Mouse (Mus musculus) kidney, postnatal 25 days (tissue): ENCODE results near the gene 1700021F07Rik.

Source experiments
- DNase-seq, 2 experiments: peaks; one replicate each; pipeline ENCODE4 v3.0.0; 2021; ENCODE audit warnings: mixed read lengths in 2 of 2

Gene 1700021F07Rik

DNA sequence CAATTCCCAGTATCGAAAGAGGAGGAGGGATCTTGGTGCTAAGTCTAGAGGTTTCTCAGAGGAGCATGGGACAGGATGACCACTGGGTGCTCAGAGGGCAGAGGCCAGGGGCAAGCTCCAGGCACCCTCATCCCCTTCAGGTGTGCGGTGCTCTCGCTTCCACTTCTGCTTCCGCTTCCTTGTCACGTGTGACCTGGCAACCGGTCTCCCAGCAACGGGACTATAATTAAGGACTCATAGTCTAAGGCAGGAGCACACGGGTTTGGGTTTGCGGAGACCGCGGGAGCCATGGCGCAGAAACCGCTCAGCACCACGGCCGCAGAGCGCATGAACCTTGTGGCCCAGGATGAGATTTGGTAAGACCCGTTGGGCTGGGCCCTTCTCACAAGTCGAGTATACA lies at the start of gene 1700021F07Rik:
1700021F07Rik (plus strand) TSS at position 211 of the 400 bp plus-strand sequence.
- no peak for DNase-seq

DNA sequence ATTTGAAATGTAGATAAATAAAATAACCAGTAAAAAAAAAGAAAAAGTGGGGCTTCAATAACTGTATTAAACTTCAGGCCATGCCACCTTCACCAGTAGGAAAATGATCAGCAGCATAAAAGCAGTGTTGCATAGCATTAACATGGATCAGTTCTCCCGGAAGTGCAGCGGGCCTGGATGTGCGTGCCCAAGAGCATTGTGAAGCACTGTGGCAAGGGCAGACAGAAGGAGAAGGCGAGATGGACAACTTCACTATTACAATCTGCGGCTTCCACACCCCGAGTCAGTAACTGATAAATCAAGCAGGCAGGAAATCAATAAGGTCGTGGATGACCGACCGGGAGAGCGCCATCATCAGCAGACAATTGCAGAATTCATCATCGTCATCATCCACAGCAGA lies 49.2 kb upstream of the 1700021F07Rik start:
- DNase-seq, result no peak

DNA sequence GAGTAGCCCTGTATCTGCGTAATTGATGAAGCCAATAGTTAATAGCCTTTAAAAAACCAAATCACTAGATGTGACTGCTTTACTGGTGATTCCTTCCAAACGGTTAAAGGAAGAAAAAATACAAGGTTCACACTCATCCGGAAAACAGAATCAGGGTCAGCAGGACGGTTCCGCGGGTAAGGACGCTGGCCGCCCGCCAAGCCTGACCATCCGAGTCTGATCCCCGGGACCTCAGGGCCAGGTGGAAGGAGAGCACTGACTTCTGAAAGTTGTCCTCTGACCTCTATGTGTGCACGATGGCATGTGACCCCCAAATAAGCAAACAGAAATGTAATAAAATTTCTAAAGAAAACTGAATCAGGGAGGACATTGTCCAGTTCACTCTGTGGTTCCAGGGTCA lies 43.3 kb upstream of the 1700021F07Rik start:
- peak; percentile 20 to 50 for DNase-seq

DNA sequence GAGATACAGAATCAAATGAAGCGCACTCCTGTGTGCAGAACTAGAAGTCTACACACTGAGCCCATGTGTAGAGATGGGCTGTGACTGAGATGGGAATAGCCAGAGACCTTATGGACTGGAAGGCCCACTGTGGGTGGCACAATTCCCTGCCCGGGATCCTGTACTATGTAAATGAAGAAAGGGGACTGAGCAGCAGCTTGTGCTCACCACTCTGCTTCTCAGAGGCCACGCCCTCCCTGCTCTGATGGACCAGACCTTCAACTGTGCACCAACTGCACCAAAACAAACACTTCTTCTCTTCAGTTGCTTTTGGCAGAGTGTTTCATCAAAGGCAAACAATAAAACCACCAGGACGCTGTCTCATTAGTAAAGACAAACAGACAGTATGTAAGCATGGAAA lies 37.9 kb upstream of the 1700021F07Rik start:
- DNase-seq, result no peak

DNA sequence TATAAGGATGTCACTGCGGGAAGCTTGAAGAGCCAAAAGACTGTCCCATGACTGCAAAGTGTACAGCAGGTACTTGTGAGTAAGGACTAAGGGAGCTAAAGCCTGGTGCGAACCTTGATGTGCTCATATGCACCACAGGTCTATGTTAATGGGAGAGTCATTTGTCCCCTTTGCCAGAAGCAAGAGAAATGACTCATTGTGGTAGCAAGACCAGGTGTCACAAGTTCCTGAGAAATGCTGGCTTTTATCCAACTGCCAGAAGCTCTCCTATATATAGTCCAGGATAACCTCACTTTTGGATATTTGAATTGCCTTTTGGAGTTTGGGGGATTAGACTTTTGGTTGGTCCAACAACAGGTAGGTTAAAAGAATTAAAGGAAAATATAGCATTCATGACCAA lies 22.8 kb upstream of the 1700021F07Rik start:
- DNase-seq, result no peak

DNA sequence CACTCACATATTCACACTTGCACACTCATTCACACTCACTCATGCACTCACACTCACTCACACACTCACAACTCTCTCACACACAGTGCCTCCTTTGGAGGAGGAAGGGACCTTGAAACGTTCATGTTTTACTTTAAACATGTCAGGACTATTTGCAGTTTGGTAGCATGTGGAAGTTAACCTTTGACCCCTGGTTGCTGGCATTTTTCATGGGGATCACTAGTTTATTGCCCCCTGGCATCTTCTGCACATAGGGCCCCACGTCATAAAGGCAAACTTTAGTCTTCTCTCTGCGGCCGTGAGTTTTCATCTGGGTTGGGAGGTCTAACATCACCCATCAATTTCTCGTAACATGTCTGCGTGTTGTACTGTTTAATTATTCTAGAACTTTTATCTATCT lies 8.4 kb upstream of the 1700021F07Rik start:
- no peak for DNase-seq

DNA sequence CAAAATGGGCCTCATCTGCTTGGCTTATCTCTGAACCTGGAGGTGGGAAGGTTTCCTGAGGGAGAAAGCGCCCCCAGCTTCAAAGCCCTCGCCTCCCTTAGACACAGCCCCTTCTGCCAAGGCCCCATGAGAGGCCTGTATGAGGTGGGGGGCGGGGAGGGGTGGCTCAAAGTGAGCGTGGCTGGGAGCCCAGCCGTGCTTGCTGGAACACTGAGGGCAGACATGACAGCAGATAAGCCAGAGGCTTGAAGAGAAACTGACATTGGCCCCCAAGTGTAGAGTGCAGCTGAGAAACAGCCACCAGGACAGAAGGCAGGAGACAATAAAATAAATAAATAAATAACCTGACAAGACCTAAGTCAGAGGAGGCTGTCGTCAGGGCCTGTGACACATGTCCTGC lies 7.2 kb upstream of the 1700021F07Rik start:
- DNase-seq, result no peak

DNA sequence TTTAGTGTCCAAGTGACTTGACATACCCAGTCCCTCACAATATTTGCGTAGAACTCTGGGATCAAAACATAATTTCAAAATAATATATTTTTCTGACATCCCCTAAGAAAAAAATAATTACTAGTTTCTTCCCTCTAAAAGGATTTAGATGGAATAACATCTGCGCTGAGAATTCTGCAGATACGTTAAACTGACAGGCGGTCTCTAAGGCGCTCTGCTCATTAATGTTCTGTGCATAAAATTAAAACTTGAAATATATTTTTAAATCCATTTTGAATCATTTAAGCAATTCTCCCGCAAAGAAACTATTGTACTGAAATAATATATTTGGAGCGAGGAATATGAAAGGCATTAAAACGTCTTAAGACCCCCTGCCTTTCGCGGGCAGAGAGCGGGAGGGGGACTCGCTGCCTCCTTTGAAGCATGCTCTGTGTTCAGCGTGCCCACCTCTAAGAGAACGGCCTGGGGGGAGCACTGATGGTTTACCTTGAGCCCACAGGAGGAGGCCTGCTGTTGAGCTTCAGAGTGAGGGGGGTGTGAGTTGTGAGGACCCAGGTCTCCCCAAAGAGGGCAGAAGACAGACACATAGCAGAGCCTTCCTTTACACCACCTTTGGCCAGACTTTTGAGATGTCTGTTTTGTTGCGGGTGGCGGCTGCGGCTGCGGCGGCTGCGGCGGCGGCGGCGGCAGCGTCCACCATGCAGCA lies 6.1 kb upstream of the 1700021F07Rik start:
- DNase-seq, result no peak

DNA sequence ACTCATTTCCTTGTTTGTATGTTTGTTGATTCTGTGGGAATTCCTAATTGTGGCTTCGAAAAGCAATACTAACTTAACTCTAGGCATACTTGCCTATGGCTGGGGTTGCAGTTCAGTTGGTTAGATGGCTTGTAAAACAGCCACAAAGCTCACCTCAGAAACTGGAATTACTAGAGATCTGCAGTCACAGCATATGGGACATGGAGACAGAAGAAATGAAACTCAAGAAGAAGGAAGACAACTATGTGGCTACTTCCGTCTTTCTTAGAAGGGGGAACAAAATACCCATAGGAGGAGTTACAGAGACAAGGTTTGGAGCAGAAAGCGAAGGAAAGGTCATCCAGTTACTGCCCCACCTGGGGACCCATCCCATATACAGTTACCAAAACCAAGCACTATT lies 6.1 kb downstream of the 1700021F07Rik start:
- DNase-seq, result no peak

DNA sequence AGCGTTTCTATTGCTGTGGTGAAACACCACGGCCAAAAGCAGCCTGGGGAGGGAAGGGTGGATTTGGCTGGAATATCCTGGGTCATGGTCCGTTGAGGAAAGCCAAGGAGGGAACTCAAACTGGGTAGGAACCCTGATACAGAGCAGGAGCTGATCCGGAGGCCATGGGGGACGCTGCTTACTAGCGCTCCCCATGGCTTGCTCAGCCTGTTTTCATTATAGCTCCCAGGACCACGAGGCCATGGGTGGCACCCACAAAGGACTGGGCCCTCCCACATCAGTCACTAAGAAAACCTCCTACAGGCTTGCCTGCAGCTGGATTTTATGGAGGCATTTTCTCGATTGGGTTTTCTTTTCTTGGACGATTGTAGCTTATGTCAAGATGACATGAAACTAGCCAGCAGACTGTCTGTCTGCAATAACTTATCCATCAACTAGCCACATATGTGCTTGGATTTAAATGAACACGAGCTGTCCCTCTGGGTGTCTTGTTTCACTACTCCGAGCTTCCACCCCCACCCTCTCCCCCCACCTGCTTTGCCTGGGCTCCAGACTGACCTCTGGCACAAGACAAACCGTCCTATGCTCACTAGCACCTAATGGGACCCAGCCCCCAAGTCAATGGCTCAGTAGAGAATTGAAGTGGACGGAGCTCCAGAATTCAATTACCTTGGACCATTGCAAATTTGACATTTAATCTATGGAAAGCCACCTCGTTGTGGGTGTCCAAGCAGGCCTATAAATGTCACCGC lies 10.5 kb downstream of the 1700021F07Rik start:
- no peak for DNase-seq

DNA sequence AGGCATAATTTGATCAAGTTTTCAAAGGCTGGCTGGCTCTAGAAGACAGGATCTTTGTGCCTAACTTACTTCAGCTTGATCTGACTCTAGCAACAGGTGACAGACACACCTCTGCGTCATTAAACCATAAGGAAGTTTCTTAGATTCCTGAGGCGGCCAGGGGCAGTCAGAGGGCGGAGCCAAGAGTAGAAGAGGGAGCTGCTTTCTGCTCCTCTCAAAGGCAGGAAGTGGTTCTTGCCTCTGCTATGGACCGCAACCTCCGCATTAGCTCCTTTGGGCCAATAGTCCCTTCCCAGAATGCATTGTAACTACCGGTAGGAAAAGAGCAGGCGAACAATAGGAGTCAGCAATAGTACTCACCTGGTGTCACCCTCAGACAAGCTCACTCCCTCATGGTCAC lies 12.2 kb downstream of the 1700021F07Rik start:
- no peak for DNase-seq

DNA sequence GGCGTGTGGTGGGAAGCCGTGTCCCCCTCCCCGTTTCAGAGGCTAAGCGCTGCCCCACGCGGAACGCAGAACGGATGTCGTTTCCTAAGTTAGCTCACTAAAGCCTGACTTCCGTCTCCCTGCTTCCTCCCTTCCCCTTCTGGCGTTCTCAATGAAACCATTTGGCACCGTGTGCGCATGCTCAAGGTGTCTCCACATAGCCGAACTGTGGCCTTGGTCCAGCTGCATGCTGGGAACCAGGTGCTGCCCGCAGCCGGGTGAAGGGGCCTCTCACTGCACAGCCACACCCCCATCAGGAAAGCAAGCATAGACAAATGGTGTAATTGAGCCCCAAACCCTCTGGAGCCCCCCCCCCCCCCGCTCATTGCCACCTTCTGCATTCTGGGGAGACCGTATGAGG lies 13.0 kb downstream of the 1700021F07Rik start:
- DNase-seq, result peak; percentile 50 to 77

DNA sequence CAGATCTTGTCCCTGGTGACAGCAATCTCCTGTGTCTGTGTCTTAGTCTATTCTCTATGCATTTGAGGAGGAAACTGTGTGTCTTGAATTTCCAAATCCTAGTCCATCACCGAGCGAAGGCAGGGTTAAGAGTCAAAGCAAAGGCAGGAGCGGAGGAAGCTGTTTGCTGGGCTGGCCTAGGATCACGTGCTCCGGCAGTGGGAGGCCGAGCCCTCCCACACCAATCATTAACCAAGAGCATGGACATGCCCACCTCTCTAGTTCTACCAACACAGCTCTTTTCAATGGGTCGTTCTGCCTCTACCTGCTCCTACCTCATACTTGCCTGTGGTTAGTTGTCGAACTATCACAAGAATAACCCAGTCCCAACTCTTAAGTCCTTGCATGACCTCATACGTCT lies 13.5 kb downstream of the 1700021F07Rik start:
- DNase-seq, result peak; percentile 60 to 76

DNA sequence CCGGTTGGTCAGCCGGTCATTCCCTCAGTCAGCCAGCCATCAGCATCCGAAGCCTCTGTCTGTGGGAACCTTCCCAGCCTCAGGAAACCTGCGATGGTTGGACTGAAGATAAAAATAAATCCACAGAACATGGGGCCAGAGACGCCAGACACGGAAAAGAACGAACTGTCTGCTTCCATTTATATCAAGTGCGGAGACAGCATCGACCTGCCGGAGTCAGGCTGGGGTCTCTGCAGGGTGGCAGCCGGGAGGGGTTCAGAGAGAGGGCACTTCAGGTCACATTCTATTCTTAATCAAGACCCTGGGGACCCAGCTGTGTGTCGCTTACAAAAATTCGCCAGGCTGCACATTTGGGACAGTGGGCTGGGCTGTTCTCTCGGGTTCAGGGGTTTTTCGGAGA lies 17.4 kb downstream of the 1700021F07Rik start:
- no peak for DNase-seq

DNA sequence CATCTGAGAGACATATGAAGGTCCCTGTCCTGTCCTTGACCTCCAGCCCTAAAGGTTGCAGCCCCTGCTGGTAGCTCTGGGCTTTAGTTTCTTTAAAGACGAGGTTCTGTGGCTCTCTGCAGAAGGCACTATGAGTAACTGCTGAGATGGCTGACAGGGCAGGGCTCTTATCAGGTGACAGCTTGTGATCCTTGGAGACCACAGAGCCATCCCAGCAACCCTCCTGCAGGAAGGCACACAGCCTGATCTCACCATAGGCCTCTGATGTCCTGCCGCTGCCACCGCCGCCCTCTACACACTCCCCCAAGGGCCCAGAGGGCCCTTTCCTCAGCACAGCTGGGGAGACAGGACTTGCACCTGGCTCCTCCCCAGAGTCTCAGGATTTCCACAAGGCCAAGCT lies 19.4 kb downstream of the 1700021F07Rik start:
- no peak for DNase-seq

DNA sequence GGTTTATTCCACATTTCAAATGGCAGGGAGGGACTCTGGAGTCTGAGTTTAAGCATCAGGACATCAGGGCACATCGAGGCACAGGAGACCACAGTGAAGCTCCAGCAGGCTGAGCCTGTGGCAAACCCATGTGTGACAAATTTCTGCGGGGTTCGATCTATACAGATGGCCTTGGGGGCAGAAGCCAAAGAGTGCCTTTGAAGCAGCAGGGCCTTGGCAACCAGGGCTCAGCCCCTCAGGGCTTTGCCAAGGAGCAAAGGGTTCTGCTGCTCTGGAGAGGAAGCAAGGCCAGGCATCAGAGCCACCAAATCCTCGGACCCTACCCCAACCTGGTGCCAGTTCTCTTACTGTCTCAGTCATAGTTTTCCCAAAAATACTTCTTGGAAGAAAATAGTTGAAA lies 20.3 kb downstream of the 1700021F07Rik start:
- DNase-seq, result no peak

DNA sequence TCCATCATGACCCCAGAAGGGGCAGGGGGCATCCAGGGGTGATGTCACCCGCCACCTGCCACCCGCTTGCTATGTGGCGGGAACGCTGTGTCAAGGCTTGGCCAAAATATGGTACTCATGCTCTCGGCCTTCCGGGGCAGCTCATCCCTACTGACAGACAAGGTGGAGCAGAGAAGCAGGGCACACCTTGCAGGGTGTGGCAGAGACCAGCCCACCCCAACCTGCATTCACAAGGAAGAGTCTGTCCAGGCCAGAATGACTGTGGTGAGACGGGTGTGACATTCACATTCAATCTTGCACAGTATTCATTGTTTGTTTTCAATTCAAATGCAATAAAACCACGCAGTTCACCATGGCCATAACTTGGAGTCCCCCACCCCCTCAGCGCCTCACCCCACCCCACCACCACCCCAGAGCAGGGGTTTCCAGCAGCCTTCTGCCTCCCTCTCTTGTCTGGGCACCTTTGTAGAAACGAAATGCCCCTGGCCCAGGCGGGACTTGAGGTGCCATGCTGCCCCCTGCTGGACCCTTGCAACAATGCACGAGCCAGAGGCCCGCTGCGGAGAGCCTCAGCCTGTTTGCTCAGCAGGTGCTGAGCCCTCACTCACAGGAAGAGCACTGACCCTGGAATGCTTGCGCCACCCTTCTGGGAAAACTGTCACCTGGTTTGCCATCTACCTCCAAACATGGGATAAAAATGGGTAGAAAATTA lies 23.8 kb downstream of the 1700021F07Rik start:
- peak; percentile 77 to 84 for DNase-seq

DNA sequence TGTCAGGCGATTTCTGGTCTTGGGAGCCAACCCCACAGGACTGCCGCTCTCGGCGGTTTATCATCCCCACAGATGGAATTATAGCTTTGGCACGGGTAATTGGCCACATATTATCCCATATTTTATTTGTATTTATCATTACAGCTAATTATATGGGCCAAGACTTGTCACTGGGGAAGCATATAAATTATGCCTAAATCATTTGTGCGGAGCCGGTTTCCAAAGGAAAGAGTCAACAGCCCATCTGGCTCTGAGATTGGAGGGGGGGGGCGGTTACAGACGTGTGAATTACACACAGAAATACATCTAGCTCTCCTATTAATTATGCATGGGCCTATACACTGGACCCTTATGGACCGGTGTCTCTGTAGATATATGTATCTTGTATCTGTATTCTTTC lies 26.9 kb downstream of the 1700021F07Rik start:
- DNase-seq, result no peak

DNA sequence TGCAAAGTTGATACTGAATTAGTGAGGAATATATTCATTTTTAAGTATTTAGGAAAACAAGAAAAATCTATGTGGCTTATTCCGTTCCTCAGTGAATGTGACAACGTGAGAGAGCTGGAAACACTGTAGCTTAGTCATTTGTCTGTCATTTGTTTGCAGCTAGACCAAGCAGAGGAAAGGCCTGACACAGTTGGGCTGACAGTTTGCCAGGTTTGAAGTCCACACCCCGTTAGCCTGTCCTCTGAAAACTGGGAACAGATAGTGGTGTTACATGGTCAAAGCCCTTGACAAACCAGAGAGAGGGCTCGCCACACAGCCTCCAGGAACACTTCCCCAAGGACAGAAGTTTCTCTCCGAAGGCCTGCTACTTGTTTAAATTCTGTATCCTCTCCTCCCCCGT lies 28.3 kb downstream of the 1700021F07Rik start:
- DNase-seq, result no peak

DNA sequence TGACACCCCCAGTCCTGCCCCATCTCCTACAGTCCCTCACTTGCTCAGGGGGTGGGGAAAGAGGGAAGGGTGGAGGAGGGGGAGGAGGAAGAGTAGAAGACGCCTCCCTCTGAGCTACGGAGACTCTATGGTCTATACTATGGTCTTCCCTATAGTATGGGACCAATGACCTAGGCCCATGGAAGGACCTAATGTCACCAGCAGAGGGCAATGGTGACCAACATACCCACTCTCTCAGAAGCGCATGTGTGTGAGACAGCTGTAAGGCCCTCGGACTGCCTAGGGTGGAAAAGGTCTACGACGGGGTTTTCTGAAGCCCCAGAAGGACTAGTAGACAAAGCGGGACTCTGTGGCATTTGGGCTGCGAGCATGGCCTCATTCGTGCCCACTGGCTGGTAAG lies 31.5 kb downstream of the 1700021F07Rik start:
- DNase-seq, result peak in 1 of 2 experiments; percentile 24

DNA sequence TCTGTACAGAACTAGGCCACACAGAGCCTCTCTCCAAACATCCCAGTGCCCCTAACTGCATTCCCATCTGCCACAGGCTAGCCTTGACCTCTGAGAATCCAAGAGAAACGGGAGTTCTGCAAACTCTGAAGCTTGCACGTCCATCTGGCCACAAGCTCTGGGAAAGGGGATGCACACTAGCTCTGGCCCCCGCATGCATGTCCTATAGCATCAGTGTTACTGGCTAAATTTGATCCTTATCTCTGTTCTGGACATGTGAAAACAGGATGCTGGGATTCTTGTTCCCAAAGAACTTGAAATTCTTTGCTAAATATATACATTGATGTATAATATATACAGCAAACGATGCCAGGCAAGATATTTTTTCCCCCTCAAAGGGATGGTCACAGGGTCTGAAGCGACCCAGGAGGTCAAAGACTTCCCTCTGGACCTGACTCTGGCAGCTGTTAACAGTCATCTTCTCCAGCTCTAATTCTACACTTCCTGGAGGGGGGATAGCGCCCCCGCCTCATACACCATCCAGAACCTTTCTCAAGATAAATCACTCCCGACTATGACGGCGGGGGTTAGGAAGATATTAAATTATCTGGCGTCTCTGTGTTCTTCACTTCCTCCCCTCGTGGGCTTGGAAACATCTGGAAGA lies 36.5 kb downstream of the 1700021F07Rik start:
- peak; percentile 30 to 59 for DNase-seq

DNA sequence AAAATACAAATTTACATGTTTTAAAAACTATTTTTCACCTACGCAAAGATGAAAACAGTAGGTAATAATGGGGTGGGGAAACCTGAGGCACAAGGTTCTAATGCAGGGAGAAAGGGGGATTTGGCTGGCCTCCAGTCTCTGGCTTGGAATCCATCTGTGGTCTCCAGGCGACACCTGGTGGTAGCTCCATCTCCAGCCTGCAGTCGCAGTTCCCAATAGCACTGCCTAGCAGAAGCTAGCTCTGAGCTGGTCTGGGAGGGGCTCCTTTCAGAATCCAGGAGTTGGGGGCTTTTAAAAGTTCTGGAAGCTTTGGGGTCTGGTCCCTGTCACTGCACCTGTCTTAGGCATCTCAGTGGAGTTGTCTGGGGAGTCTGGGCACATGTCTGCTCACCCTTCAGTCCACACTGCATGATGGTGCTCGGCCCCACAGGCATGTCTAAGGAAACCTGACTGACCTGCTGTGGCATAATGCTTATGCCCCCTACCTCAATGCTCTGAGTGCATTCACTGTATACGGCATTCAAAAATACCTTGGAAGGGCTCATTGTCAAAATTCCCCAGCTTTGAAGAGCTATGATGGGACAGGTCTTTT lies 39.6 kb downstream of the 1700021F07Rik start:
- DNase-seq, result peak; percentile 69 to 85

DNA sequence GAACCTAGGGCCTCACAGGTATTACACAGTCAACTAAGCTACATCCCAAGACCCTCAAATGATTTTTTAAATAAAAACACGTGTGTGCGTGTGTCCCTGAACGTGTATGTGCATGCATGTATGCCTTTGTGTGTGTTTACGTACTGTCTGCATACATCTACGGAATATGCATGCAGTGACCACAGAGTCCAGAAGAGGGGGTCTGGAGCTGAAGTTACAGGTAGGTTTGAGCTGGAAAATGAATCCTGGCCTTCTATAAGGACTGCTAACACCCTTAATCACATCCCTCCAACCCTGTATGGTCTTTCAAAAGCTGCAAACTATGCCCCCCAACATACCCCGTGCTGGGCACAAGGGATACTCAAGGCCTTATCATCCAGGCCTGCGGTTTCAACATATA lies 41.0 kb downstream of the 1700021F07Rik start:
- DNase-seq, result no peak
